Mouse (Mus musculus) erythroid progenitor cell, adult 5-6 weeks (primary cell): Measurements from ENCODE around the gene Tmem95. TPM values are rescaled to one million over a fixed set of nuclear protein-coding genes. Genes with fewer than 3 reads are reported as not detected.
A peak's percentile ranks its signal among the peaks of the same experiment; 100 is the strongest.

Experiments used
- ATAC-seq: replicated peaks from 2 replicates; pipeline ENCODE4 v1.8.0; 2016; ENCODE audit warnings: moderate number of reproducible peaks, mild to moderate bottlenecking, moderate TSS enrichment, inconsistent platforms; ENCODE audit not compliant: poor library complexity, low FRiP score, severe bottlenecking
- total RNA-seq, 2 experiments: library from RNA; stranded (forward) in 1 of 2; stranded (reverse) in 1 of 2; fragments of 150-400 nt in 1 of 2; fragments of 186-747, 209-891 nt in 1 of 2; gene quantifications; 2 replicates each; pipeline versions ENCODE4 v1.2.3 to v1.2.4; 2015 to 2017; ENCODE audit warnings: low replicate concordance in 2 of 2

The Tmem95 gene
- total RNA-seq, 2 experiments from 2014 or later: not detected

- ATAC-seq: peak; percentile 86
Observed at GRCm38 (mm10) chr11:69853994-69854393, 23.8 kb downstream of the Tmem95 start.

GRCm38 (mm10) chr11:69850754-69851153 is 27.1 kb downstream of the Tmem95 start:
- no peak for ATAC-seq

GRCm38 (mm10) chr11:69849884-69850283 is 27.9 kb downstream of the Tmem95 start:
- no peak for ATAC-seq

GRCm38 (mm10) chr11:69849128-69849527 is 28.7 kb downstream of the Tmem95 start:
- ATAC-seq: no peak

GRCm38 (mm10) chr11:69848021-69848420 is 29.8 kb downstream of the Tmem95 start:
- no peak for ATAC-seq

- peak; percentile 67 for ATAC-seq
Observed at GRCm38 (mm10) chr11:69846738-69847688, 30.8 kb downstream of the Tmem95 start.

GRCm38 (mm10) chr11:69846198-69846680 is 31.6 kb downstream of the Tmem95 start, which contains the start of gene Plscr3:
Gene Plscr3 (plus strand): TSS chr11:69846376.
- ATAC-seq: peak; percentile 90

- ATAC-seq: peak; percentile 20
Observed at GRCm38 (mm10) chr11:69838714-69839104, 39.1 kb downstream of the Tmem95 start.

GRCm38 (mm10) chr11:69837952-69838713 is 39.7 kb downstream of the Tmem95 start, which contains the start of gene Tmem256:
Gene Tmem256 (plus strand): TSS chr11:69838514.
- ATAC-seq: peak; percentile 87

GRCm38 (mm10) chr11:69837604-69837951 is 40.2 kb downstream of the Tmem95 start, which contains the start of gene Nlgn2:
Gene Nlgn2 (minus strand): TSS chr11:69837784.
- peak; percentile 2; the same call in 1 of the 2 replicates for ATAC-seq

- ATAC-seq: no peak
Observed at GRCm38 (mm10) chr11:69836703-69837576, 40.9 kb downstream of the Tmem95 start.

GRCm38 (mm10) chr11:69835966-69836335 is 41.9 kb downstream of the Tmem95 start:
- no peak for ATAC-seq

- no peak for ATAC-seq
Observed at GRCm38 (mm10) chr11:69835326-69835965, 42.4 kb downstream of the Tmem95 start.

GRCm38 (mm10) chr11:69834001-69834549 is 43.7 kb downstream of the Tmem95 start:
- peak; percentile 55 for ATAC-seq

GRCm38 (mm10) chr11:69833554-69833953 is 44.3 kb downstream of the Tmem95 start:
- no peak for ATAC-seq

GRCm38 (mm10) chr11:69828832-69829231 is 49.0 kb downstream of the Tmem95 start:
- ATAC-seq: no peak
